Mouse (Mus musculus) midbrain, postnatal 0 days (tissue): ENCODE data around the gene Slc23a4. TPM values are rescaled to one million over a fixed set of nuclear protein-coding genes. Genes with fewer than 3 reads are reported as not detected.

Experiments used
- ATAC-seq: fragments of 200-750 bp; cut with Nextera tagmentation; 2 replicates; pipeline ENCODE4 v1.8.0; 2017; ENCODE audit warnings: moderate number of reproducible peaks, mild to moderate bottlenecking, moderate TSS enrichment, moderate library complexity; ENCODE audit not compliant: low FRiP score
- DNase-seq: peaks from one replicate; pipeline ENCODE4 v3.0.0-alpha.2; 2015; ENCODE audit warnings: low spot score
- H3K27ac ChIP-seq: fragments of 300-500 bp; sonication (generic); 2 replicates; pipeline ENCODE4 v1.5.1; 2014; ENCODE audit warnings: low read depth, mild to moderate bottlenecking, low read length, mixed read lengths
- H3K27me3 ChIP-seq: fragments of 300-500 bp; sonication (generic); 2 replicates; pipeline ENCODE4 v1.6.1; 2014; ENCODE audit warnings: low read length, control low read depth, mixed read lengths; ENCODE audit not compliant: insufficient read depth
- H3K36me3 ChIP-seq: fragments of 300-500 bp; sonication (generic); 2 replicates; pipeline ENCODE4 v1.6.1; 2014; ENCODE audit warnings: low read length, control low read depth, mixed read lengths; ENCODE audit not compliant: insufficient read depth
- H3K4me1 ChIP-seq: fragments of 300-500 bp; sonication (generic); 2 replicates; pipeline ENCODE4 v1.6.1; 2014; ENCODE audit warnings: mild to moderate bottlenecking, control low read depth, antibody characterized with exemption, low read length, mixed read lengths; ENCODE audit not compliant: insufficient read depth
- H3K4me2 ChIP-seq: fragments of 300-500 bp; sonication (generic); 2 replicates; pipeline ENCODE4 v1.6.1; 2014; ENCODE audit warnings: low read depth, mild to moderate bottlenecking, low read length, mixed read lengths; ENCODE audit not compliant: poor library complexity, severe bottlenecking
- H3K4me3 ChIP-seq: fragments of 300-500 bp; sonication (generic); 2 replicates; pipeline ENCODE4 v1.5.1; 2014; ENCODE audit warnings: low read depth, mild to moderate bottlenecking, low read length, moderate library complexity
- H3K9ac ChIP-seq: fragments of 300-500 bp; sonication (generic); replicated peaks from 2 replicates; pipeline ENCODE4 v1.6.1; 2014; ENCODE audit warnings: mild to moderate bottlenecking, low read length, moderate library complexity, mixed read lengths; ENCODE audit not compliant: poor library complexity, severe bottlenecking
- H3K9me3 ChIP-seq: fragments of 300-500 bp; sonication (generic); 2 replicates; pipeline ENCODE4 v1.6.1; 2016; ENCODE audit warnings: low read length, control low read depth
- CTCF ChIP-seq: IDR thresholded peaks from 2 replicates; pipeline ENCODE4 v1.5.1; 2016; ENCODE audit warnings: antibody characterized with exemption, mild to moderate bottlenecking
- WGBS: fragments of 180-500 bp; shearing (Covaris S2); extraction: QIAGEN DNeasy Blood & Tissue Kit; methylation state at CpG from one replicate; pipeline ENCODE4 v1.1.7; 2014; 5-methylcytosine and 5-hydroxymethylcytosine counted together
- polyA plus RNA-seq: library from polyadenylated mRNA; unstranded; fragments of >200 nt; fragmentation: Nextera tagmentation; extraction: Ambion mirVana; gene quantifications from 2 replicates; pipeline ENCODE4 v1.2.1, GENCODE M21; 2015
- total RNA-seq: library from RNA; depleted of rRNA; stranded (reverse); fragments of >200 nt; gene quantifications from 2 replicates; pipeline ENCODE4 v1.2.3, GENCODE M21; 2014; rRNA removed

Slc23a4 gene
- total and polyA plus RNA-seq, 2 experiments from 2014 or later, result 0.43 to 1.2 TPM

- ATAC-seq (no peak), DNase-seq (no peak)
- TF ChIP-seq CTCF, result no peak
- 89% methylated on average over 7 of the region's 7 CpGs for WGBS
- H3K36me3 ChIP-seq, result peaks cover 54% of the 10 kb centered on the region
- H3K4me1 ChIP-seq, result no peaks in the 10 kb centered on the region
- H3K27ac ChIP-seq, result no peak overlapping the region
- H3K27me3 ChIP-seq, result no peaks in the 10 kb centered on the region
- no peak overlapping the region for H3K9ac ChIP-seq
- no peak overlapping the region for H3K4me2 ChIP-seq
- no peaks in the 10 kb centered on the region for H3K9me3 ChIP-seq
- no peak overlapping the region for H3K4me3 ChIP-seq
Observed at GRCm38 (mm10) chr6:34895569-34895968, 92.6 kb downstream of the Slc23a4 start.

Other genes with a start within 250 kb of the Slc23a4 start
- 20.7 and 23.7 TPM in 2 replicates for gene Agbl3, start 208.0 kb downstream of the Slc23a4 start, total RNA-seq
- gene Agbl3, start 208.0 kb downstream of the Slc23a4 start, polyA plus RNA-seq, result 23.3 and 25.0 TPM in 2 replicates
- 2.5 and 2.8 TPM in 2 replicates for gene Tmem140, start 125.3 kb downstream of the Slc23a4 start, total RNA-seq
- gene Tmem140, start 125.3 kb downstream of the Slc23a4 start, polyA plus RNA-seq, result 0.46 and 0.67 TPM in 2 replicates
- gene Cyren, start 110.3 kb downstream of the Slc23a4 start, total RNA-seq, result 2.8 and 6.0 TPM in 2 replicates
- gene Cyren, start 110.3 kb downstream of the Slc23a4 start, polyA plus RNA-seq, result 4.8 and 4.9 TPM in 2 replicates
- gene Wdr91, start 77.5 kb downstream of the Slc23a4 start, total RNA-seq, result 46.2 and 52.6 TPM in 2 replicates
- 17.7 and 19.1 TPM in 2 replicates for gene Wdr91, start 77.5 kb downstream of the Slc23a4 start, polyA plus RNA-seq
- not detected in 2 replicates for gene Stra8, start 68.2 kb downstream of the Slc23a4 start, total RNA-seq
- not detected in 2 replicates for gene Stra8, start 68.2 kb downstream of the Slc23a4 start, polyA plus RNA-seq
- gene Cnot4, start 145.3 kb upstream of the Slc23a4 start, total RNA-seq, result 28.4 and 33.9 TPM in 2 replicates
- gene Cnot4, start 145.3 kb upstream of the Slc23a4 start, polyA plus RNA-seq, result 28.0 and 29.9 TPM in 2 replicates
- 41.7 and 50.2 TPM in 2 replicates for gene Nup205, start 189.0 kb upstream of the Slc23a4 start, total RNA-seq
- 9.4 and 10.3 TPM in 2 replicates for gene Nup205, start 189.0 kb upstream of the Slc23a4 start, polyA plus RNA-seq